Mouse (Mus musculus) liver, adult (tissue): ENCODE data around the gene Cradd.

ENCODE experiments used
- GATA4 ChIP-seq: IDR thresholded peaks from 2 replicates; pipeline ENCODE4 v1.6.1; 2014; ENCODE audit warnings: mild to moderate bottlenecking, low read length; ENCODE audit not compliant: insufficient replicate concordance

Cradd gene

DNA sequence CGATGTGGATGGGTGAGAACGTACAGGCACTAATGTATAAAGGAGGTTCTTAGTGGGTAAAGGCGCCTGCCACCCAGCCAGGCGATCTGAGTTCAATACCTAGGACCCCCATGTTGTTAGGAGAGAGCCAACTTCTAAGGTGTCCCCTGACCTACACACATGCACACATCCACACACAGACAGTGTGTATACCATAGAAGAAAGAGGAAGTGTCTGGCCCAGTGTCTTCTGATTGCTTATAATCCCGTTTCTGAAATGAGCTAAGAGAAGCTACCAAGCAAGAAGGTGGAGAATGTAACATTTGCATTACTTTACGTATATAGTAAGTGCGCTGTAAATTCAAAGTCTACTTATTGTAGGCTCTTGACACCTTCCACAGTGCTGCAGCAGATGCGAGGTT lies 122.4 kb downstream of the Cradd start:
- no peak for TF ChIP-seq GATA4

DNA sequence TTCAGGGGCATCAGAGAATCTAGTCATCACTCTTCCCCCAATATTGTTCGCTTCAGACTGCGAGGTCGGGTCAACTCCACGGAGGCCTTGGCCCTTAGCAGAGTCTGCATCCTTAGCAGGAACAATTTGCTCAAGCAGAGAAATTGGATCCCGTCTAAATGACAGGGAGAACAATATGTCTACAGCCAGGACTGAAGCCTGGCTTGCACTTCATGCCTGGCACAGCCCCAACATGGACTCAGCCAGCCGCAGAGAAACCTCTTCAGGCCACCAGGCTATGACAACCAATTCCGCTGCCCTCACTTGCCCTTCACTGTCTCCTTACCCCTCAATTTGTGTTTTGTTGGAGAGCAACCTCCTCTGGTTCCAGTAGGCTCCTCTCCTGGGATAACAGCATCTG lies 123.6 kb downstream of the Cradd start:
- no peak for TF ChIP-seq GATA4

DNA sequence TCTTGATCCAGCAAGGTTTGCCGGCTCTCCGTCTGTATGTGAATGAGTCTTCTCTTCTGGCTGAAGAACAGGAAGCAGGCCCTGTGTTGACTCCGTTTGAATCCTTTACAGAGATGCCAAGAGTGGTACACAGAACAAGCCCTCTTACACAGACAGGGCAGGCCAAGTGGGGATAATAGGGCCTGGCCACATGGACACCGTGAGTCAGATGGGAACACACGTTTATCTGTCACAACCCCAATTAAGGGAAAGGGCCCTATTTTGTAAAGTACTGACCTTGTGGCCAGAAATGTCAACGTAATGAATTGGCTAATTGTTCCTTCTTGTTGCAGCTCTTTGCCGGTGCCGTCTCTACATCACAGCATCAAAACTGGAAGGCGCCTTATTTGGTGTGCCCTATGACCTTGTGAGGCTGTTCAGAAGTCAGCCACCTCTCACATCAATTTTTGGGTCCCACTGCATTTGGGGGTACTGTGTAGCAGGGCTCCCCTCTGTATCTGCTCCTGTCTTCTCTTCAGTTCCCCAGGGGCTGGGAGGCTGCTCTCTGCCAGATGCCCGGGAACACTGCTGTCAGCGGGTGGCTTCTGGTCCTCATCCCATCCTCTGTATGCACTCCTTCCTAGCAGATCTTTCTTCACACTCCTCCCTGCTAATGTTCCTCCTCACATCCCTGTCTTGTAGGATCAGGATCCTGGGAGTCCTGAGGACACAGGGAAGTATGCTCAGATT lies 124.2 kb downstream of the Cradd start:
- TF ChIP-seq GATA4: no peak

DNA sequence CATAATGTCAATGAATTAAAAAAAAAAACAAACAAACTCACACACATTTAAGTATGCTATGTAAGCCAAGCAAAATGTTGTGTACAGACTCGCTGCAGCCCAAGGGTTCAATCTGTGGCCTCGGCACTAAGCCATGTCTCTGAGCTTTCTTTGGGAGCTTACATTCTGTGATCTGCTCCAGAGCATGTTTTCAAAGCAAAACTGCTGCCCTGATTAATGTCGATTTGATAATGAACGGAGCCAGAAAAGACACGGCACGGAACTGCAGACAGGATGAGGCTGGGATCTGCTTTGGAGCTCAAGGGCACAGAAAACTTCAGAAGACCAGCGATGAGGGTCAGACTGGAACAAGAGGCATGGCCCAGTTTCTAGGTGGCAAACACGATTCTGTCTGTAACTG lies 126.6 kb downstream of the Cradd start:
- peak; percentile 32; the same call in 1 of the 2 replicates for TF ChIP-seq GATA4

DNA sequence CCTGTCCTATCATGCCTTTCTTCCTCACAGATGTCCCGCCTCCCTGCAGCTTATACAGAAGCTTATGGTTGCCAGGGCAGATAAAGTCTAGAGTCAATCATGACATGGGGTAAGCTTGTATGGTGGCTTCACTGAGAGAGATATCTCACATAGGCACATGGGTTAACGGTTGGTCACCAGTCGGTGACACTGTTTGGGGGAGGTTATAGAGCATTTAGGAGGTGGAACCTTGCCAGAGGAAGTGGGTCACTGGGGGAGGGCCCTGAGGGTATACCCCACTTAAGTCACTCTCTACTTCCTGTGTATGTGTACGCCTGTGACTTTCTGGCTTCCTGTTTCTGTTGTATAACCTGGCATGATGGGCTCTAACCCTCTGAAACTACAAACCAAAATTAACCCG lies 128.2 kb downstream of the Cradd start:
- no peak for TF ChIP-seq GATA4

DNA sequence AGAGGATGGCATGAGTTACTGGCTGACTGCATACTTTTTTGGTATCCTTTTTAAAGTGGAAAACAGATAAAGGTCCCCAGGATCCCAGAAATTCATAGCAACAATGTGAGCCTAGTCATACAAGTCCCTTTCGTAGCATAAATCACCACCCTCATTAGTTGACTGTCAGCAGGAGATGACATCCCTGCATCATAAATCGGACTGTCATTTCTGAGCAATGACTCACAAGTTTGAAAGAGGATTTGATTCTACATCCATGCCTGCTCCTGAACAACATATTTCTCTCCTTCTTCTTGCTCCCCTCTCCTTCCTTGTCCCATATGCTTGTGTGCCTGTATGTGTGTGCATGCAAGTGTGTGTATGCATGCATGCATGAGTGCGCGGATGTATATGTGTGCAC lies 129.2 kb downstream of the Cradd start:
- TF ChIP-seq GATA4: no peak

DNA sequence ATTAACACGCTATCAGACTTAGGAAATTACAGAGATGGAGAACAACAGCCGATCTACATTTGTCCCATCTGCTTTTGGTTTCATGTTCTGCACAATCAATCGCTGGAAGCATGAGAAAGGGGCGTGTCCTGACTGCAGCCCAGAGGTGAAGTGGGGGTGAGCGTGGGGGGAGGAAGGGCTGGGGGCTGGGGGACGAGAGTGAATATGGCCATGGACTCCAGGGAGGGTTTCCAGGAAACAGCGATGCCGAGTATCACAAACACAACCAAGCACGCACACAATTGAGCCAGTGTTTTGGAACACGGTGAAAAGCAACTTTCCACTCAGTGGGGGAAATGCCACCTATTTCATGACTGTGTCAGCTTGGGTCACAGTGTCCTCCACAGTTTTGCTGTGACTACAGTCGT lies 130.1 kb downstream of the Cradd start:
- TF ChIP-seq GATA4: peak; percentile 75; the same call in 1 of the 2 replicates

DNA sequence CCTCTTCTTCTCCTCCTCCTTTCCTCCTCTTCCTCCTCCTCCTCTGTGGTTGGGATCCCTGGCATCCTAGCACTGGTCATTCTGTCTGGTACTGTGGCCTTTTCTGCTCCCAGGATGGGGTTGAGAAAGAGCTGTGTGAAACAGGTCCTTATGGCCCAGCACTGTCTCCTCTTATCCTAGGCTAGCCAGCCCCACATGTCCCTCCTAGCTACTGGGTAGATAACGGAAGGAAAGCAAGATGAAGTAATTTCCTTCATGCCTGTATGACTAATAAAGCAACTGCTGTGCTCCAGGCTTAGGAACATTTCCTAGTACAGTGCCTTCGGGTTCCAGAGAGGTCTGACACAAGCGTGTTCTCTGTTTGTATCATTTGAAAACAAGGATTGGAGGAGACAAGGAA lies 132.1 kb downstream of the Cradd start:
- TF ChIP-seq GATA4: peak; percentile 74; the same call in 1 of the 2 replicates

DNA sequence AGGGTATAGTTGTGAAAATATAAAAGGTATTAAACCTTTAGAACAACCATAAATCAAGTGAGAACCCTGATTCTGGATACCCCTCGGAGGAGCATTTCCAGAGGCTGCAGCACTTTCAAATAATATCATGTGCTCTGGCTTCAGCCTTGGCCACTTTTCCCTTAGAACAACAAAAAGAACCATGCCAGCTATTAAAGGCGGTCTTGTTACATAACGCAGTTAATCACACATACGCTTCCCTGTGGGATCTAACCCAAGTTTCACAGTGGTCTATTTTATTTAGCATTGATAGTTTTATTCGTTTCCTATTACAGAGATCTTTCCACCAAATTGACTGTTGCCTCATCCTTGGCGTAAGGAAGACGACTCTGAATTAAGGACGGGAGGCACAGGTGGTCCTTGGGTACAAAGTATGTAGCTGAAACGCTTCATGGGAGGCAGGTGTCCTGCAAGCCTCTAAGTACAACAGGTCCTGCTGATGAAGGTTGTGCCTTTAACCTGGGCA lies 132.7 kb downstream of the Cradd start:
- TF ChIP-seq GATA4: no peak

DNA sequence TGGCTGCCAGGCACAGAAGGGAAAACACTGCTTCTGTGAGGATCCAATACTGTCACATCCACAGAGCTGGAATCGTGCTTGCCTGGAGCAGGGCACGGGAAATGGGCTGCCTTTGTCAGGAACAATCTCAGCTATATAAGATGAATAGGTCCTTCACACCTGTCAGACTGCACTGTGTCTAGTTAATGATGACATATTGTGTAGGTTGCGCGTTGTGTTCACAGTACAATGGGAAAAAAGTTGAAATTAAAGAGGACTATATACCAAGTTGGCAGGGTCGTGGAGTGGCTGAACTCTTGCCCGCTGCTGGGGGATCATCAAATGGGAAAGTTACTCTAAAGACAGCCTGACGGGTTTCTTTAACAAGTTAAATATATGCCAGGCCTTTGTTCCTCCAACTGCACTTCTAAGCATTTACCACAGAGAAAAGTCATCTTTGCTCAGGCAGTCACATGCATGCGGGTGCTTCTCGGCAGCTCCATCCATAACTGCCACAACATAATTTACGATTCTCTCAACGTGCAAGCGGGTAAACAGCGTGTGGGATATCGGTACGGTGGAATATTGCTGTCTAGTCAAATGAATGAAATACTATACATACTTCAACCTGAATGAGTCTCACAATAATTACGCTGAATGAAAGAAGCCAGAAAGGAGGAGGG lies 134.3 kb downstream of the Cradd start:
- no peak for TF ChIP-seq GATA4

DNA sequence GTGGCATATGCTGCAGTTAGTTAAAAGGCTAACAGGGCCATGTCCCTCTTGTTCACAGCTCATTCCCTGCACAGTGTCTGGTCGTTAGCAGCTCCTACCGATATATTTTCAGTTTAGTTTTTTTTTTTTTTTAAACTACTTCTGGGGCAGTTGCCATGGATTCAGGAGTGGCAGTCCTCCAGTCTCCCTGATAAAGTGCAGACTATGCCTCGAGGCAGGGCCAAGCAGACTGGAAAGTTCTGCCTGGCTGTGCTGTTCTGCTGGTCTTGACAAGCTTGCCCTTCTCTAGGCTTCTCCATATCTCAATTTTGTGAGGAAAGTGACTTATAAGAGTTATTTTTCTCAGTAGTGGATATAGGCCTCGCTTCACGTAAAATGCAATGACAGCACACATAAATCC lies 139.7 kb downstream of the Cradd start:
- TF ChIP-seq GATA4: no peak

DNA sequence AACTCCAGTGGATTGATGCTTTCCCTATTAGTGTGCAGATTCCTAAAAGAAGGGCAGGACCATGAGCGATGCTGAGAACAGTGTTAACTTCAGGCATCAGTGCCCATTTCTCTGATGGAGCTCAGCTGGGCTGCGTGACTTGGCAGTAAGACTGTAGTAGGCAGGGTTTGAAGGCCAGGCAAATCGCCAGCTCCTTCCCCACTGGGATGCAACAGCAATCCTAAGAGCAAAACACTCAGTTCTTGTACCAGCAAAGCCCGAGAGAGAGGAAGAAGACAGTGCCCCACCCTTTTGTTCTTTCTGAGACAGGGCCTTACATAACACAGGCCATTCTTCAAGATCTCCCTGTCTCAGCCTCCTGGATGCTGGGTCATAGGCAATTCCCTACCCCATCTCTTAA lies 140.9 kb downstream of the Cradd start:
- TF ChIP-seq GATA4: no peak

DNA sequence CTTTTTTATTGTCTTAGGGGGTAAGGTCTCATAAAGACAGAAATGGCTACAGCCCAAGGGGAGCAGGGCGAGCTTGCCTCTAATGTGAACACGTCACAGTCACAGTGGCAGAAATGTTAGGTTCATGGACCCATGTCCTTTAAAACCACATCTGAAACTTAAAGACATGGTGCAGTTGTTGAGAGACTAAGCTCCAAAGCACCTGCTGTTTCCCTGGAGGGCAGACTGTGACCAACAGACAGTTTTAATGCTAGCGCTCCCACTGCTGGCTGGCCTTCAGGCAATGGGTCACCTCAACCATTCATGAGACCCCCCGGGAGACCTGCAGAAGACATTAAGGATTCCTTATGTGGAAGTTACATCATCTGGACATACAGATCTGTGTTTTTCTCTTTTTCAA lies 141.5 kb downstream of the Cradd start:
- no peak for TF ChIP-seq GATA4

DNA sequence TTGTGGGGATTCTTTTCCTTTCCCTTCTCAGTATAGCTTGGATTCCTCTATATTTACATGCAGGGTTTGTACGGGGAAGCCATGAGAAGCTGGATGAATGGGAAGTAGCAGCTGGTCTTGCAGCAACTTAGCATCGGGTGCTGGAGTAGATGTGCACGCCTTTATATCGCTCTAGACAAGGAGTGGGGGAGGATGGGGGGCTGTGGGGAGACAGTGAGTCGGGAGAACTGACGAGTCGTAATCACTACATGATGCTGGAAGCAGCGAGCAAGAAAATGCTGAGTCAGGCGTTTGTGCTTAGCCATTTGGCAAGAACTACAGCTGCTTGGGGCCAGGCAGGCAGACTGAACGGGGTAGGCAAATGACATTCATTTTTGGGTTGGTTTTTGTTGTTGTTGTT lies 142.4 kb downstream of the Cradd start:
- TF ChIP-seq GATA4: no peak

DNA sequence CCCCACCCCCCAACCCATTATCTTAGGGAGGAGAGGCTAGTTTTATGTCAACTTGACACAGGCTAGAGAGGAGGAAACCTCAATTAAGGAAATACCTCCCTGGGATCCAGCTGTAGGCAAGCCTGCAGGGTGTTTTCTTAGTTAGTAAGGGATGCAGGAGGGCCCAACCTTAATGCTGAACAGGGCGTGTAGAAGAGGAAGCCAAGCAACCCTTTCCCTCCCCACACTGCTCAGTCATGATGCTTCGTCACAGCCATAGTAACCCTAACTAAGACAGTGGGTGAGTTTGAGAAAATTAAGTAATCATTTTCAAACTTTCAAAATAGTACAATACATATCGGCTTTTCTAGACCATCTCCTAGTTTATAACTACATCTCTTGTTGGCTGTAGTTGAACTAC lies 143.0 kb downstream of the Cradd start:
- no peak for TF ChIP-seq GATA4

DNA sequence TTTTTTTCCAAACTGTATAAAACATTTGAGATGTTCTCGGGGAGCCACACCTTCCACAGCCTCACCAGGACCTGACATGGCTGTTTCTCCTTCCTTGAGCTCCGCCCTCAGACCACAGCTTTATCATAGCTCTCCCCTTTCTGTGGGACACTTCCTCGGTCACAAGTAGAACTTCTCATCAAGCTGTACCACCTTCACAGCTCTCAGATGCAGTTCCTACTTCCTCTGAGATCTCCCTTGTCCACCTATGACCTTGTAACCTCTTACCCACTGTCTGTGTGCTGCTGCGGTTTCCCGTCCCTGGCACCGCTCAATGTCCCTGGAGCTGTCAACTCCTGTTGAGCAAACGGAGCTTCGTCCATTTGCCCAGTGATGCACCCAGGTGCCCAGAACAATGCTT lies 143.8 kb downstream of the Cradd start:
- no peak for TF ChIP-seq GATA4
